Mouse (Mus musculus): ENCODE results near the gene Btrc. TPM values are rescaled to one million over a fixed set of nuclear protein-coding genes. Genes with fewer than 3 reads are reported as not detected.

Btrc gene
- polyA plus RNA-seq, 1 experiment from 2014 or later: 54.9 TPM

DNA sequence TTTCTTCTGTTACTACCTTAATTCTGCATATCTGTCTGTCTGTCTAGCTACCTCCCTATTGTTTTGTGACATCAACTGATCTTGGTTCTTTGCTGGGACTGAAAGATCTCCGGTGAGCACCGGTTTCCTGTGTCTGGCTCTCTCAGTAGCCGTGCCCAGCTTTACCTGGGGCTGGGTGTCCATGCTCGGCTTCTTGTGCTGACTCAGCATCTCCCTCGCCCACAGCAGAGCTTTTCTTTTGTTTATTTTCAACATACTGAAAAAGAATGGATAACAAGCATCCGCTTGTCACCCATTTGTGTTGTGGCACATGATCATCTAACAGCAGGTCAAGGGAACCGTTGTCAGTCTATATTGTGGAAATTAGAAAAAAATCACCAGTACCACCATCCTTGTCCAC is 30.5 kb downstream of the Btrc start:
- no peak overlapping the region for H3K9ac ChIP-seq (ENCODE audit: low read depth, low read length)
- 84% methylated on average over 7 of the region's 7 CpGs for WGBS
- H3K36me3 ChIP-seq (ENCODE audit: control insufficient read depth, insufficient read depth, low read length): no peaks in the 10 kb centered on the region

DNA sequence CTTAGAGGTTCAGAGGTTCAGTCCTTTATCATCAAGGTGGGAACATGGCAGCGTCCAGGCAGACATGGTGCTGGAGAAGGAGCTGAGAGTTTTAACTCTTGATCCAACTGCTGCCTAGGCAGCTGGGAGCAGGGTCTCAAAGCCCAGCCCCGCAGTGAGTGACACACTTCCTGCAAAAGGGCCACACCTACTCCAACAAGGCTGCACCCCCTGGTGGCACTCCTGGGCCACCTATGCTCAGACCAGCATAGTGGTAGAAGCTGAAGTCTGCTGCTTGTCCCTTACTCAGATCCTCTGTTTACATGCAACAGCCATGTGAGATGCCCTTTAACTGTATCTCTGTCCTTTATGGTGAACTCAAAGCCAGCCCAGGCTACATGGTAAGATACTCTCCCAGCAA is 47.5 kb downstream of the Btrc start:
- H3K9me3 ChIP-seq (ENCODE audit: control insufficient read depth, low read length): no peaks in the 10 kb centered on the region
- no peak overlapping the region for H3K27ac ChIP-seq (ENCODE audit: low read depth, low read length)
- H3K4me2 ChIP-seq (replicated peaks; ENCODE audit: low read depth, low read length): no peak overlapping the region
- no peaks in the 10 kb centered on the region for H3K4me1 ChIP-seq (ENCODE audit: control insufficient read depth, insufficient read depth, low read length)
- no peaks in the 10 kb centered on the region for H3K36me3 ChIP-seq (ENCODE audit: control insufficient read depth, insufficient read depth, low read length)
- no peak overlapping the region for H3K4me3 ChIP-seq (ENCODE audit: low read length)
- H3K27me3 ChIP-seq (ENCODE audit: control insufficient read depth, insufficient read depth, low read length): no peaks in the 10 kb centered on the region
- no peak for ATAC-seq (ENCODE audit: low FRiP score, low TSS enrichment)
- WGBS: 63% methylated on average over 2 of the region's 2 CpGs
- H3K9ac ChIP-seq (ENCODE audit: low read depth, low read length): no peak overlapping the region

More for the DNA sequence above, 30.5 kb downstream of the Btrc start:
- H3K27me3 ChIP-seq (ENCODE audit: control insufficient read depth, insufficient read depth, low read length): no peaks in the 10 kb centered on the region
- H3K27ac ChIP-seq (ENCODE audit: low read depth, low read length): no peak overlapping the region
- ATAC-seq (ENCODE audit: low FRiP score, low TSS enrichment): no peak
- H3K4me2 ChIP-seq (replicated peaks; ENCODE audit: low read depth, low read length): no peak overlapping the region
- no peaks in the 10 kb centered on the region for H3K4me1 ChIP-seq (ENCODE audit: control insufficient read depth, insufficient read depth, low read length)
- H3K4me3 ChIP-seq (ENCODE audit: low read length): no peak overlapping the region
- no peaks in the 10 kb centered on the region for H3K9me3 ChIP-seq (ENCODE audit: control insufficient read depth, low read length)

DNA sequence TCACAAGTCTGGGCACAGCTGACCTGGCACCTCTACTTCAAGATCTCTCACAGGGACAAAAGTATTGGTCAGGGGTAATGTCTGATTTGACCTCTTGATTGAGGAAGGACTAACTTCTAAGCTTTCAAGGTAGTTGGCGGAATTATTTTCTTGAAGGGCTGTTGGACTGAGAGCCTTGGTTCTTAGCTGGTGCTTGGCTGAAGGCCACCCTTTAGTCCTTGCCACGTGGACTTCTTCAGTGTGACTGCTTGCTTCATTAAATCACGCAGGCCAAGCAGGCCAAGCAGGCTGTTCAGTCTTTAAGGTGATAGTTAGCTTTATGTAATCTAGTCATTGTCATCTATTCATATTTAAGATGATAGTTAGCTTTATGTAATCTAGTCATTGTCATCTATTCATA is 49.2 kb downstream of the Btrc start:
- no peak overlapping the region for H3K9ac ChIP-seq (ENCODE audit: low read depth, low read length)
- no peak overlapping the region for H3K4me3 ChIP-seq (ENCODE audit: low read length)
- no peaks in the 10 kb centered on the region for H3K27me3 ChIP-seq (ENCODE audit: control insufficient read depth, insufficient read depth, low read length)
- no peak for ATAC-seq (ENCODE audit: low FRiP score, low TSS enrichment)
- 92% methylated on average over 3 of the region's 3 CpGs for WGBS
- no peak overlapping the region for H3K27ac ChIP-seq (ENCODE audit: low read depth, low read length)
- H3K4me1 ChIP-seq (ENCODE audit: control insufficient read depth, insufficient read depth, low read length): no peaks in the 10 kb centered on the region
- H3K36me3 ChIP-seq (ENCODE audit: control insufficient read depth, insufficient read depth, low read length): no peaks in the 10 kb centered on the region
- H3K9me3 ChIP-seq (ENCODE audit: control insufficient read depth, low read length): no peaks in the 10 kb centered on the region
- H3K4me2 ChIP-seq (replicated peaks; ENCODE audit: low read depth, low read length): no peak overlapping the region

DNA sequence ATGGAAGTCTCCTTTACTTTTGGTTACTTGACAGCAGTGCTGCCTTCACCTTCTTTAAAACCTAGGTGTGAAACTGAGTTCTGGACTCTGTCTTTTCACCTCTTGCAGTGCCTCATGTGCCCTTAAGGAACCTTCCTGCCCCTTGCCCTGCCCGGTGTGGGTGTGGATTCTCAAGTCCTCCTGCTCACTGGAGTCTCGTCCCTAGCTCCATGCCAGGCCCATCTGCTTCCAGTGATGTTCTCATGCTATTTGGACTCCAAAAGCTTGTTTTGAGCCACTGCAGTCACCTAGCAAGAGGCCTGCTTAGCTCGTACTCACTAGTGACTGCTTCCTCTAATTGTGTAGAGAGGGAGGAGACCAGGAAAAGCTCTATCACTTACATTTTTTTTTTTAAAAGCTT is 50.4 kb downstream of the Btrc start:
- H3K4me1 ChIP-seq (ENCODE audit: control insufficient read depth, insufficient read depth, low read length): no peaks in the 10 kb centered on the region
- H3K9me3 ChIP-seq (ENCODE audit: control insufficient read depth, low read length): no peaks in the 10 kb centered on the region
- no peak overlapping the region for H3K4me2 ChIP-seq (replicated peaks; ENCODE audit: low read depth, low read length)
- no peak for ATAC-seq (ENCODE audit: low FRiP score, low TSS enrichment)
- WGBS: 69% methylated on average over 3 of the region's 3 CpGs
- H3K27me3 ChIP-seq (ENCODE audit: control insufficient read depth, insufficient read depth, low read length): no peaks in the 10 kb centered on the region
- no peaks in the 10 kb centered on the region for H3K36me3 ChIP-seq (ENCODE audit: control insufficient read depth, insufficient read depth, low read length)
- H3K9ac ChIP-seq (ENCODE audit: low read depth, low read length): no peak overlapping the region
- no peak overlapping the region for H3K27ac ChIP-seq (ENCODE audit: low read depth, low read length)
- no peak overlapping the region for H3K4me3 ChIP-seq (ENCODE audit: low read length)

DNA sequence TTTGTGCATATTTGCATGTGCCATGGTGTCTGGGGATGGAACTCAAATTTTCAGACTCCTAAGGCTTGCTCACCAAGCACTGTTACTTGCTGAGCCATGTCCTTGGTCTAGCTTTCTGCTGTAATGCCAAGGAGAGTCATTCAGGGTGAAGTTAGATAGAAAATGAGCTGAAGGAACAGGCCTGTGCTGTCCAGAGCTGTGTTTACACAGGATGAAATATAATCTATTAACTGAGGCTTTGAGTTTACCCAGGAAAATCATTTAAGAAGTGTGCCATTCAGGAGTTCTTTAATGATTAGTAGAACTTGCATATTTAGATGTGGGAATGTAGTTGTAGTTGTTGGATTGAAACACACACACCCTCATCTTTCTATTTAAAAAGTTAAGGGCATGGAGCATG is 54.1 kb downstream of the Btrc start:
- ATAC-seq (ENCODE audit: low FRiP score, low TSS enrichment): no peak

DNA sequence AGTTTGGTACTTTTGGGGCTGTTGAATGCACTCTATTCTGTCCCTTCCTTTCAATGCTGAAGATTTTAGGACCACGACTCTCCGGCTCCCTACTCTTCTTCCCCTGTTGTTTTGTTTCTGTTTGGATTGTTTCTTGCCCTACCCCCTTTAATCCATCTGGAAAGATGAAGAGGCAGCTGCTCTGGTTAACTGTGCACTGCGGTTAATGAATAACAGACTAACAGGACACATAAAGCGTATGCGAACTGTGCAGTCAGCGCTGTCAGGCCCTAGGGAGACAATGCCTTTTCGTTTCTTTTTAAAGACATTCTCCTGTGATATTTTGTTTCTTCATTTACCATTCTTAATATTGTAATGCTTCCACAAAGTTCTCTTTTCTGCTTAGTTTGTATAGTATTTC is 58.7 kb downstream of the Btrc start:
- Histone ChIP-seq H3K27me3 (ENCODE audit: control insufficient read depth, insufficient read depth, low read length) (no peaks in the 10 kb centered on the region), H3K27ac (ENCODE audit: low read depth, low read length) (no peak overlapping the region), H3K4me1 (ENCODE audit: control insufficient read depth, insufficient read depth, low read length) (peaks cover 4% of the 10 kb centered on the region; the same call in 1 of the 2 replicates), H3K9me3 (ENCODE audit: control insufficient read depth, low read length) (no peaks in the 10 kb centered on the region), H3K4me2 (replicated peaks; ENCODE audit: low read depth, low read length) (peak overlapping the region; percentile 21; the same call in 1 of the 2 replicates), H3K36me3 (ENCODE audit: control insufficient read depth, insufficient read depth, low read length) (peaks cover 7% of the 10 kb centered on the region; the same call in 1 of the 2 replicates), H3K4me3 (ENCODE audit: low read length) (no peak overlapping the region), H3K9ac (ENCODE audit: low read depth, low read length) (no peak overlapping the region)
- ATAC-seq (ENCODE audit: low FRiP score, low TSS enrichment): no peak
- WGBS: 47% methylated on average over 7 of the region's 7 CpGs

More for the DNA sequence above, 54.1 kb downstream of the Btrc start:
- H3K36me3 ChIP-seq (ENCODE audit: control insufficient read depth, insufficient read depth, low read length): no peaks in the 10 kb centered on the region
- no peak overlapping the region for H3K4me3 ChIP-seq (ENCODE audit: low read length)
- no peaks in the 10 kb centered on the region for H3K9me3 ChIP-seq (ENCODE audit: control insufficient read depth, low read length)
- no peak overlapping the region for H3K9ac ChIP-seq (ENCODE audit: low read depth, low read length)
- H3K27ac ChIP-seq (ENCODE audit: low read depth, low read length): no peak overlapping the region
- H3K4me1 ChIP-seq (ENCODE audit: control insufficient read depth, insufficient read depth, low read length): peaks cover 4% of the 10 kb centered on the region; the same call in 1 of the 2 replicates
- no peak overlapping the region for H3K4me2 ChIP-seq (replicated peaks; ENCODE audit: low read depth, low read length)
- H3K27me3 ChIP-seq (ENCODE audit: control insufficient read depth, insufficient read depth, low read length): no peaks in the 10 kb centered on the region

DNA sequence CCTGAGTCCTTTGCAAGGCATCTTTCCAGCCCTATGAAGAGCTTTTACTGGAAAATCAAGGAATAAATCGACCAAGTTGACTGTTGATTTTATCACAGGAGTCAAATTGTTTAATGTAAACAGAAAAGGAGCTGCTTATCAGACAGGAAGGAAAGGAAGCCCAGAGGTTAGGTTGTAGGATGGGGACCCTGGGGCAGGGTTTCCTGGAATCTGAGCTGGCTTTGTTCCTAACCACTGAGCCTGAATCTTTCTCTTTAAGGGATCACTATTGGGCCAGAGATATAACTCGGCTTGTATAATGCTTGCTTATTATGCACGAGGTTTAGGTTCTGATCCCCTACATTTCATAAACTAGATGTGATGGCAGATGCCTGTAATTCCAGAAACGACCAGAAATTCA is 64.6 kb downstream of the Btrc start:
- H3K9ac ChIP-seq (ENCODE audit: low read depth, low read length): no peak overlapping the region
- no peaks in the 10 kb centered on the region; the same call in 1 of the 2 replicates for H3K4me1 ChIP-seq (ENCODE audit: control insufficient read depth, insufficient read depth, low read length)
- H3K9me3 ChIP-seq (ENCODE audit: control insufficient read depth, low read length): no peaks in the 10 kb centered on the region
- 66% methylated on average over 4 of the region's 4 CpGs for WGBS
- no peaks in the 10 kb centered on the region for H3K27me3 ChIP-seq (ENCODE audit: control insufficient read depth, insufficient read depth, low read length)
- no peak for ATAC-seq (ENCODE audit: low FRiP score, low TSS enrichment)
- H3K27ac ChIP-seq (ENCODE audit: low read depth, low read length): no peak overlapping the region
- H3K4me2 ChIP-seq (replicated peaks; ENCODE audit: low read depth, low read length): no peak overlapping the region
- H3K4me3 ChIP-seq (ENCODE audit: low read length): no peak overlapping the region
- H3K36me3 ChIP-seq (ENCODE audit: control insufficient read depth, insufficient read depth, low read length): peaks cover 7% of the 10 kb centered on the region; the same call in 1 of the 2 replicates

DNA sequence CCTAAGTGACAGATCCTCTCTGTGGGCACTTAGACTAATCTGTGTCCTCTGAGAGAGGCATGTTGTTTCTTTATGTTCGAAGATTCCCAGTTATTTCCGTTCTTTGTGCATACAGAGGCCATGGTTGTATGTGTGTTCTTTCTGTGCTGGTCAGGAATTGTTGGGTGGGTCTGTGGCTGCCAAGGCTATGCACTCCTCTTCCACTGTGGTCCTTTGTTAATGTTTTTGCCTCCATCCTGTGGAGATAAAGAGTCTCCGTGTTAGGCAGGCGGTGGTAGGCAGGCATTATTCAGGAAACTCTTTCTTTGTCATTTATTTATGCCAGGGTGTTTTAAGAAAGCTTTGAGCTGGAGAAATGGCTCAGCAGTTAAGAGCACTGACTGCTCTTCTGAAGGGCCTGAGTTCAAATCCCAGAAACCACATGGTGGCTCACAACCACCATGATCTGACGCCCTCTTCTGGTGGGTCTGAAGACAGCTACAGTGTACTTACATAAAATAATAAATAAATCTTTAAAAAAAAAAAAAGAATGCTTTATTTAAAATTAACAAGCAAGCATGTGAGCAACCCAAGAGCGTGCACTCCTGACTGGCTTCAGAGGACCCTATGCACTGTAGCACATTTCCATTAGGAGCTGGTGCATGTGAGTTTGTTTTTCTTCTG is 67.6 kb downstream of the Btrc start:
- Histone ChIP-seq H3K27me3 (ENCODE audit: control insufficient read depth, insufficient read depth, low read length) (no peaks in the 10 kb centered on the region), H3K27ac (ENCODE audit: low read depth, low read length) (no peak overlapping the region), H3K4me1 (ENCODE audit: control insufficient read depth, insufficient read depth, low read length) (no peaks in the 10 kb centered on the region; the same call in 1 of the 2 replicates), H3K36me3 (ENCODE audit: control insufficient read depth, insufficient read depth, low read length) (no peaks in the 10 kb centered on the region), H3K9ac (ENCODE audit: low read depth, low read length) (no peak overlapping the region), H3K4me3 (ENCODE audit: low read length) (no peak overlapping the region), H3K9me3 (ENCODE audit: control insufficient read depth, low read length) (no peaks in the 10 kb centered on the region), H3K4me2 (replicated peaks; ENCODE audit: low read depth, low read length) (no peak overlapping the region)
- WGBS: 90% methylated on average over 6 of the region's 6 CpGs
- no peak for ATAC-seq (ENCODE audit: low FRiP score, low TSS enrichment)

DNA sequence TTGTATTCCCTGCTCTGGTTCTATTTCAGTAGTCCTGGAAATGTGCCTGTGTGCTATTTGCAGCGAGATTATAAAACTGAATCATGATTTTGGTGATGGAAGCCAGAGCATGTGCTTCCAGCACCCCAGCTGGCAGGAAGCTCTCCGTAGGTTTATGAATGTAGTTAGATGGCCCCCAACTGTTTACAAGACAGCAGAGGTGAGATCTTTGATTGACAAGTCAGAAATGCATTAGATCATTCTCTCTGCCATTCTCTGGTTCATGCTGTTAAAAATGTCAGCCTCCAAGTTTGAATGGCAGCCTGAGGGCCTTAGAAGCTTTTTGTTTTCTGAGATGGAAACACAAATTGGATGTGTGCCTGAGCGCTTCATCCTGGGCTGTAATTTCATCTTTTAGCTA is 68.8 kb downstream of the Btrc start:
- ATAC-seq (ENCODE audit: low FRiP score, low TSS enrichment): no peak
- 0 out of 2 replicates have a peak, but pooled peaks cover 2% of the 10 kb centered on the region for H3K36me3 ChIP-seq (ENCODE audit: control insufficient read depth, insufficient read depth, low read length)
- no peak overlapping the region for H3K9ac ChIP-seq (ENCODE audit: low read depth, low read length)
- H3K4me2 ChIP-seq (replicated peaks; ENCODE audit: low read depth, low read length): no peak overlapping the region
- 86% methylated on average over 3 of the region's 3 CpGs for WGBS
- H3K4me1 ChIP-seq (ENCODE audit: control insufficient read depth, insufficient read depth, low read length): no peaks in the 10 kb centered on the region; the same call in 1 of the 2 replicates
- H3K27ac ChIP-seq (ENCODE audit: low read depth, low read length): no peak overlapping the region
- H3K27me3 ChIP-seq (ENCODE audit: control insufficient read depth, insufficient read depth, low read length): no peaks in the 10 kb centered on the region
- no peaks in the 10 kb centered on the region for H3K9me3 ChIP-seq (ENCODE audit: control insufficient read depth, low read length)
- H3K4me3 ChIP-seq (ENCODE audit: low read length): no peak overlapping the region
